Mouse (Mus musculus) central nervous system, embryonic 11.5 days (tissue): ENCODE measurements around the gene Mustn1. TPM values are rescaled to one million over a fixed set of nuclear protein-coding genes. Genes with fewer than 3 reads are reported as not detected.

Experiments
- polyA plus RNA-seq: library from polyadenylated mRNA; depleted of rRNA; stranded (reverse); fragments of >200 nt; gene quantifications from 2 replicates; pipeline ENCODE4 v1.2.3, GENCODE M21; 2012; rRNA removed

The Mustn1 gene
- 0.44 and 2.8 TPM in 2 replicates for polyA plus RNA-seq

GRCm38 (mm10) chr14:30878958-30879571, at the start of gene Mustn1:
TSS of gene Mustn1 (plus strand) at chr14:30879200.

GRCm38 (mm10) chr14:30886204-30886603, 7.2 kb downstream of the Mustn1 start, which contains the start of gene Itih4:
TSS of gene Itih4 (plus strand) at chr14:30886476.

GRCm38 (mm10) chr14:30923375-30924105, 44.5 kb downstream of the Mustn1 start, which contains the start of gene Itih3:
TSS of gene Itih3 (minus strand) at chr14:30923760.

Other genes starting within 250 kb of the Mustn1 start
- 10.4 and 15.9 TPM in 2 replicates for gene Rft1, start 224.8 kb upstream of the Mustn1 start, polyA plus RNA-seq
- gene Sfmbt1, start 164.4 kb upstream of the Mustn1 start, polyA plus RNA-seq = 10.2 and 11.7 TPM in 2 replicates
- gene Tmem110, start 53.6 kb upstream of the Mustn1 start, polyA plus RNA-seq = 25.2 and 29.3 TPM in 2 replicates
- gene Itih4, start 7.3 kb downstream of the Mustn1 start, polyA plus RNA-seq = 0.23 and 0.27 TPM in 2 replicates
- gene Itih3, start 44.6 kb downstream of the Mustn1 start, polyA plus RNA-seq = 1.9 and 3.6 TPM in 2 replicates
- gene Itih1, start 64.1 kb downstream of the Mustn1 start, polyA plus RNA-seq = 0.62 and 1.5 TPM in 2 replicates
- 14.9 and 15.4 TPM in 2 replicates for gene Nek4, start 72.2 kb downstream of the Mustn1 start, polyA plus RNA-seq
- gene Glt8d1, start 122.2 kb downstream of the Mustn1 start, polyA plus RNA-seq = 58.9 and 97.6 TPM in 2 replicates
- 128 and 218 TPM in 2 replicates for gene Spcs1, start 122.5 kb downstream of the Mustn1 start, polyA plus RNA-seq
- 44.9 and 53.0 TPM in 2 replicates for gene Pbrm1, start 139.9 kb downstream of the Mustn1 start, polyA plus RNA-seq
- gene Gnl3, start 140.0 kb downstream of the Mustn1 start, polyA plus RNA-seq = 134 and 186 TPM in 2 replicates
- 26.7 and 44.6 TPM in 2 replicates for gene Smim4, start 249.8 kb downstream of the Mustn1 start, polyA plus RNA-seq